Mouse (Mus musculus): Measurements from ENCODE around the gene Zfp14. TPM values are rescaled to one million over a fixed set of nuclear protein-coding genes. Genes with fewer than 3 reads are reported as not detected.

The Zfp14 gene
- 1 to 10 TPM; 3.0 to 3.1 TPM for total RNA-seq (2021)
- long read RNA-seq, experiment 1, partial matches to known transcripts, result 0 of 2 reads
- long read RNA-seq, experiment 1, other reads (novel, unspliced or antisense), result 2 of 2 reads
- long read RNA-seq, experiment 2, result 0 reads

DNA sequence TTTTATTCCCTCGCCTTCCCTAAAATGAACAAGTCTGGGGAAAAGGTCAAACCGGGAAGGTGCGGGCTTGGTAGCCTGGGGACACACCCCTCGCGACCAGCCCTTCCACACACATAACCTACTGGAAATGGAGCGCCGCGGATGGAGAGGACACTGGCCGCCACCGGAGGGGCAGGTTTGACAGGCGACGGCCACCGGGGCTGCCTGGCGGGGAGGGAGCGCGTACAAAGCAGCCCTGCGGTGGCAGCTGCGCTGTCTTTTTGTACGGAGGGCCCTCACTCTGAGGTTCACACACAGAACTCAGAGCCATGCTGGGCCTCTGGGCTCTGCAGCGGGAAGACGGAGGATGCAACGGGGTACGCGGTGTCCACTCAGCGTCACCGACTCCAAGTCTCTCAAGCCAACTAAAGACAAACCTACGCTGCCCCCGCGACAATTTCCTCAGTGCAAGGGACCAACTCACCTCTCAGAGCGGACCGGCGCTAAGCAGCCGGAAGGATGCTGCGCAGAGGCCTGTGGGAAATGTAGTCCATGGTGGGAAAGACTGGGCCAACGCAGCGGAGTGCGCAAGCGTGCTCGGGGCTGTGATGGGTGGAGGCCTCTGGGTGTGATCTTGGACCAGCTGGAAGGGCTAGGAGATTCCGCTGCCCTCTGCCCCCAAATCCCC, at the start of gene Zfp14:
TSS of gene Zfp14 (minus strand) at position 499 of the 667 bp plus-strand sequence.
- peak; percentile 93 to 95 for DNase-seq

DNA sequence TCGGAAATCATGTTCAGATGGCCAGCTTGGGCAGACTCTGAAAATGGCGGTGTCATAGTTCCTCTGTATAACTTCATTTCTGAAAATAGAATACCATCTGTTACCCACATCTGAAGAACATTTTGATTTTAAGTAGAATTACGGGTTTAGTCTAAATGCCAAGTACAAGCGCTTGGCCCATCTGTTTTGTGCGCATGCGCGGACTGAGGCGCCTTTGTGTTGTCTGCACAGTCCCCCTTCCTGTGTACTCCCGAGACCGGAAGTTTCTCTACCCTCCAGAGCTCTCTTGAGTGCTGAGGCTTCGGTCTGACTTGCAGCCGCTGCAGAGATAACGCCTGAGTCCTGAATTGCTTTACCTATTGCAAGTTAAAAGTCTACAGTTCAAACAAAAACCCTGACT, 48.1 kb upstream of the Zfp14 start:
- DNase-seq, result no peak

- DNase-seq, result no peak
These were observed 44.5 kb upstream of the Zfp14 start for GRCm38 (mm10) chr7:30095551-30096125.

DNA sequence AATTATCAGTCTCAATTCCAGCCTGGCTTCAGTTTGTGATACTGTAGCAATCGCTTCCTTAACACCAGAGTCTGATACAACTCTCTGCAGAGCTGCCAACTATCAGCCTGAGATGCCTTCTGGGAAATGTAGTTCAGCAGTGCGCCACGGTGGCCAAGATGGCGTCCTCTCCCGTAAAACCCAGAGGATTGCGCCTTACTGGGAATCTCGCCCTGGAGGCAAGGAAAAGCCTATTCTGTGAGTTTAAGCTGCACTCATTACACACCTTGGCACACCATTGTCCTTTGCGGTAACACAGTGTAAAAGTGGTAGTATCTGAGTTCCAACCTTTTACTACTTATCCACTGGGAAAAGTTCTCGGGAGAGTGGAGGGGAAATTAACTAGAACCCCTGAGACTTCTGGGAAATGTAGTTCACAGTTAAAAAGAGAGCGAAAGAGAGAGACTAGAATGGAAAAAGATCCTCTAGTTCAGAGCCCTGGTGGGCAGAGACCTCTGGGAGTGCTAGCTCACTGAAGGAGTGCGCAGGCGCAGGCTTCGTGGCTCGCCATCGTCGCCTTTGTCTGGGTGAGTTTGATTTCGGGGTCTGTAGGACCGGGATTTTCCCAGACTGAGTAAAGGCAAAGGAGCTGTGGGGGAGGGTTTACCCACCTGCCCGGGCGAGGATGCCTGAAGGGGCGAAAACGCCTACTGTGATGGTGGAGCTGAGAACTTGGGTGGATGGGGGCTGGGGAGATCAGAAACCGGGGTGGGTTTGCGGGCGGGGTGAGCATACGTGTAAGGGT, 43.7 kb upstream of the Zfp14 start, which contains the start of gene Zfp260:
TSS of gene Zfp260 (plus strand) at position 132 of the 784 bp plus-strand sequence.
- peak; percentile 92 for DNase-seq

DNA sequence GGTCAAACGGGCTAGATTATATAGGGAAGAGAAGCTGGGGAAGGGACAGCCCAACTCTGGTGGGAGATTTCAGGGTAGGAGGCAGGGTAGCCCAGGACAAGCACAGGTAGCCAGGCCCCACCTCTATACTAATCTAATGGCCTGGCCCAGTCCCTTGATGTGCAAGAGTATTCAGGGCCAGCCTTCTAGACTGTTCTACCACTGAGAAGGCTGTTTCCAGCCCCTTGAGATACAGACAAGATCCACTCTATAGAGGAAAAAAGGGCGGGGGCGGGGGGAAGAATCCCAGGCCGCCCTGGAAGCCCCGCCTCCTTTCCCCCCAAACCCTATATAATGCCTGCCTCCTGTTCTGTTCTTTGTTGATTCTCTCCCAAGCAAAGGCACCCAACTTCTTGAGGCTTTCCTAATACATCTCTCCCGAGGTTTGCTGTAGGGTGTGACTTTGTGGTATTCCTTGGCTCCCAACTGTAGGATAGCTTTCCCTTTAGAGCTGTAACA, 42.8 kb upstream of the Zfp14 start:
- DNase-seq, result no peak

DNA sequence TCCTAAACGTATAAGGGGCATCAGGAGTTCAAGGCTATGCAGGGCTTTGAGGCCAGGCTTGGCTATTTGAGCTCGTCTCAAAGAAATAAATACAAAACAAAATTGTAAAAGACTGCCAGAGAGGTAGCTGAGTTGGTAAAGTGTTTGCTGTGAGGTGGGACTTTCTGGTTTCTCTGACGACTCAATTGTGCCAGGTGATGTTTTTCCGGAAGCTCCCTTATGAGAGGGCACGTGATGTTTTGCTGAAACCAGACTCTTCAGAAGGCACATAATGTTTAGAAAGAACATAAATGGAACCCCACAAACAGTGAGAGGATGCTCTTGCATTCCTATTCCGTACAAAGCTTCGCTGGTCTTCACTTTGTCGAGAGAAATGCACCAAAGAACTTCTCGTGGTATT, 41.5 kb upstream of the Zfp14 start:
- DNase-seq, result no peak

GRCm38 (mm10) chr7:30090970-30091585, 39.9 kb upstream of the Zfp14 start:
- no peak for DNase-seq

- peak; percentile 97 for DNase-seq
These were observed 39.2 kb upstream of the Zfp14 start, which contains the start of the genes Gm26920 and Zfp566 for GRCm38 (mm10) chr7:30090092-30090969. TSS of gene Gm26920 (minus strand) at chr7:30090410. TSS of gene Zfp566 (minus strand) at chr7:30090527.

DNA sequence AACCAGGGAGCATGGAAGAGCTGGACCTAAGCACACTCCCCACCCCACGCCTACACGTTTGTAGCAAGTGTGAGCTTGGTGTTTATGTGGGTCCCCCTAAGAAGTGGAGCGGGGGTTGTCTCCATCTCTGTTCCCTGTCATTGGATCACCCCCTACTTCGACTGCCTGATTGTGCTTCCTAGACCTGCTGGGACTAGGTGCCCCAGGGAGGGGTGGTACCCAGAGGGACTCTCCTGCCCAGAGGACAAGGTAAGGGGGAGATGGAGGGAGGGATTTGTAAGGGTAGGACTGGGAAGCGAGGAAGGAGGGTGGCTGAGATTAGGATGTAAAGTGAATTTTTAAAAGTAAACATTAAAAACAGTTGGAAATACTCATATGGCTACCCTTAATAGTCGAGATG, 38.2 kb upstream of the Zfp14 start:
- no peak for DNase-seq

DNA sequence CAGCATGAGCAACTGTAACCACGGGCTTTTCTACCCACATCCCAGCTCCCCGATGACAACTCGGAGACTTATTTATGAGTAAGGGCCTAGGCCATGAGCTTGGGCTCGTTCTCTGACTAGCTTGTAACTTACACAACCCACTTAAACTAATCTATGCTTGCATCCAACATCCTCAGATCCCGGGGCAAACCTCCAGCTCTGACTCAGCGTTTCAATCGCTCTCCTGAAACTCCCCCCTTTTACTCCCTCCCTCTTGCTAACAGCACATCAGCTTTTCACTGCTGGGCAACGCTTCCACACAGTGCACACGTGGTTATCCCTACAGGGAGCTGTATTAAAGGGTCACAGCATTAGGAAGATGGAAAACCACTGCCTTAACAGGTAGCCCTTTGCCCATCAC, 35.3 kb upstream of the Zfp14 start:
- DNase-seq, result no peak

GRCm38 (mm10) chr7:30072146-30073028, 21.2 kb upstream of the Zfp14 start, which contains the start of gene Zfp82:
TSS of gene Zfp82 (minus strand) at chr7:30072900.
- DNase-seq, result peak; percentile 89 to 91

DNA sequence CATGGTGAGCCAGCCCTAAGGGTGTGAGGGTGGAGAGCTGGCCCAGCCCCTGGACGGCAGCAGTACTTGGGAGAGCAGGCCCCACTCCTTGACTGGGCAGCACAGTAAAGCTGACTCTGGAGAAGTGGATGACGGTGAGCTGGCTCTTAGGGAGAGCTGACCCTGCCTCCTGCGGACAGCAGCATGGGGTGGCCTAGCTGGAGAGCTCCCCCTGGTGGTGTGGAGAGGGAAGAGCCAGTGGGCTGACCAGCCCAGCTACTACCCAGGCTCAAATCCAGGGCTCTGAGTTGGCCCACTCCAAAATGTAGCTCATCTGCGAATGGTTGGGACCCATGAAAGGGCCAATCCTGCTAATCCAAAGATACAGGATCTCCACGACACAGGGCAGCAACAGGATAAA, 13.4 kb upstream of the Zfp14 start:
- no peak for DNase-seq

- peak in 1 of 2 experiments; percentile 6 for DNase-seq
These were observed 11.3 kb upstream of the Zfp14 start for GRCm38 (mm10) chr7:30062478-30062877.

DNA sequence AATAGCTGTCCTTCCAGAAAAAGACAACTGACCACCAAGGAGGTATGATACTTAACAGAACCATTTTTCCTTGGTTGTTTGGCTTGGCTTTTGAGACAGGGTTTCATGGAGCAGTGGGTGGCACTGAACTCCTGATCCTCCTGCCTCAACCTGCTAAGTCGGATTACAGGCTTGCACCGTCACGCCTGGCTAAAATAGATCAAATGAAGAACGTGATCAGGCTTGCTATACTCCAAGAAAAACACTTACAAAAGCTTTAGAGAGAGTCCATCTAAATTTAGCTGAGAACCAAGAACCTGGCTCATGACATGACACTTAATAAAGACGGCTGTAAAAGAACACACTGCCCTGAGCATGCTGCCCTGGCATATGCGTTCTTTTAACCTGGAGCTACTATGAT, 9.2 kb upstream of the Zfp14 start:
- DNase-seq, result no peak

DNA sequence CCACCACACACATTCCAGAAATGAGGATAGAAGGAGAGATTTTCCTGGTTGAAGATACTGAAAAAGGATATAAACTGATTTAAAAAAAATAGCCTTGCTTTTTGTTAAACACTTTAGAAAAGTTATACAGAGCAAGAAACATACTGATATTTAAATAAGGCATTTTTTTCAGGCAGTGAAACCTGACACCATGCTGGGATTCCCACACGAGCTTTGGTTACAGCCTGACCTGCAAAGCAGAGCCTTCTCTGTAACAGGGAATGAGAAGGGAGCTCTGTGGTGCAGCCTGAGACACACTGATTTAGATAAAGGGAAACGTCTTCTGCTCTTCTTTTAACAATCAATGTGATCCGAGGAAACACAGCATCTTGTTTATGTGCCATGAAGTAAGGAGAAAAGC, 2.4 kb upstream of the Zfp14 start:
- no peak for DNase-seq

- no peak for DNase-seq
These were observed 3.1 kb downstream of the Zfp14 start for GRCm38 (mm10) chr7:30048126-30048525.

- DNase-seq, result no peak
These were observed 6.8 kb downstream of the Zfp14 start for GRCm38 (mm10) chr7:30044354-30044753.

- DNase-seq, result no peak
These were observed 16.8 kb downstream of the Zfp14 start for GRCm38 (mm10) chr7:30034331-30034730.

DNA sequence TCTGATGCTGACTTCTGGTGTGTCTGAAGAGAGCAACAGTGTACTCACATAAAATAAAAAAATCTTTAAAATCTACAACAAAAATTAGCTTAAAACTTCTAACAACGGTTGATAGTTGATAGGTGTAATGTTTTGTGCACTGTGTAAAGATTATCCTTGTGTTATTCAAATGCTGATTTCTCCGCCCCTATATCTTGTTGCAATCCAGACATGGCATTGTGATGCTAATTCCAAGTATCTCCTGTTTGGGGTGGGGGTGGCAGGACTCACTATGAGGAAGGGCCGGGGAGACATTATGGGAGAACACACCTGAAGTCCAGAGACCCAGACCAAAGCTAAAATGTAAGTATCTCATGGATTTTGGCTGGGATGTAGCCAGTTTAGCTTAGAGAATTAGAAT, 19.8 kb downstream of the Zfp14 start:
- DNase-seq, result no peak

GRCm38 (mm10) chr7:30030677-30031076, 20.5 kb downstream of the Zfp14 start:
- DNase-seq, result peak in 1 of 2 experiments; percentile 31

Measured in adrenal gland, postnatal 36 days (tissue).